Mouse (Mus musculus) kidney, postnatal 25 days (tissue): ENCODE measurements around the gene Afp.

Experiments used
- DNase-seq, 2 experiments: peaks; one replicate each; pipeline ENCODE4 v3.0.0; 2021; ENCODE audit warnings: mixed read lengths in 2 of 2

Gene Afp

DNA sequence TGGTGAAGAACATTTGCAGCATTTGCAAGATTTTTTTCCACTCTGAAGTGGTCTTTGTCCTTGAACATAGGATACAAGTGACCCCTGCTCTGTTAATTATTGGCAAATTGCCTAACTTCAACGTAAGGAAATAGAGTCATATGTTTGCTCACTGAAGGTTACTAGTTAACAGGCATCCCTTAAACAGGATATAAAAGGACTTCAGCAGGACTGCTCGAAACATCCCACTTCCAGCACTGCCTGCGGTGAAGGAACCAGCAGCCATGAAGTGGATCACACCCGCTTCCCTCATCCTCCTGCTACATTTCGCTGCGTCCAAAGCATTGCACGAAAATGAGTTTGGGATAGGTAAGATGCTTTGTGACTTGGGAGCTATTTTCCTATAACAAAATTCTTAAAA lies at the start of gene Afp:
TSS of gene Afp (plus strand) at position 220 of the 400 bp plus-strand sequence.
- DNase-seq, result no peak

DNA sequence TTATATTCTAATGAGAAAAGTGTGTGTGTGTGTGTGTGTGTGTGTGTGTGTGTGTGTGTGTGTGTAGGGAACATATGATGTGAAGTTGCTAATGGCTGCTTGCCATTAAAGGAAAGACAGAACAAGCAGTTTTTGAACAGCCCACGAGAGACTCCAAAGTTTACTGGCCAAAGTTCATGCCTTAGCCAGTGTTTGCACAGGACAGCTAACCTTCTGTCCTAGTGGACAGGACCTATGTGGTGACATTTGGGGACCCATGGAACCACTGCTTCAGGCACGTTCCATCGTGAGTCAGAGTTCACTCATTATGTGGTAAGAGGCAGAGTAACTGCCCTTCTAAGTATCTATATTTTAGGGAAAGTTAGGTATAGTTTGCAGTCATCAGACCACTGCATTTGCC lies 43.0 kb upstream of the Afp start:
- peak; percentile 11 to 34 for DNase-seq

DNA sequence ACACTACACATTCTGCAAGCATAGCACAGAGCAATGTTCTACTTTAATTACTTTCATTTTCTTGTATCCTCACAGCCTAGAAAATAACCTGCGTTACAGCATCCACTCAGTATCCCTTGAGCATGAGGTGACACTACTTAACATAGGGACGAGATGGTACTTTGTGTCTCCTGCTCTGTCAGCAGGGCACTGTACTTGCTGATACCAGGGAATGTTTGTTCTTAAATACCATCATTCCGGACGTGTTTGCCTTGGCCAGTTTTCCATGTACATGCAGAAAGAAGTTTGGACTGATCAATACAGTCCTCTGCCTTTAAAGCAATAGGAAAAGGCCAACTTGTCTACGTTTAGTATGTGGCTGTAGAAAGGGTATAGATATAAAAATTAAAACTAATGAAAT lies 40.6 kb upstream of the Afp start:
- no peak for DNase-seq

DNA sequence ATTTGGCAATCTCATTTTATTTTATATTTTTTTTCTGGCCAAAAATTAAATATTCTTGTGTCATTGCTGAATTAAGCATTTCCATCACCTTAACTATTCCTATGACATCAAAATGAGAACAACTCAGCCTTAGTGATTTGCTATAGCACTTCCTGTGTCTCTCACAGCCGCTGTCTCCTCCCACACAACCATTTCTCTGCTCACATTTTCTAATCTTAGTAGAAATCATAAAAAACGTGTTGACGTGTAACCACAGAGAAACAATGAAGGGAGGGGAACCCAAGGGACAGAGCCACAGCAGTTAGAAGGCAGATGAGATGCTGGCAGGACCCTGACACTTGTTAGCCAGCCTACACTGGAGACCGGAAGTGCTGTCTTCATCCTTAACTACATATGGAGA lies 37.8 kb upstream of the Afp start:
- no peak for DNase-seq

DNA sequence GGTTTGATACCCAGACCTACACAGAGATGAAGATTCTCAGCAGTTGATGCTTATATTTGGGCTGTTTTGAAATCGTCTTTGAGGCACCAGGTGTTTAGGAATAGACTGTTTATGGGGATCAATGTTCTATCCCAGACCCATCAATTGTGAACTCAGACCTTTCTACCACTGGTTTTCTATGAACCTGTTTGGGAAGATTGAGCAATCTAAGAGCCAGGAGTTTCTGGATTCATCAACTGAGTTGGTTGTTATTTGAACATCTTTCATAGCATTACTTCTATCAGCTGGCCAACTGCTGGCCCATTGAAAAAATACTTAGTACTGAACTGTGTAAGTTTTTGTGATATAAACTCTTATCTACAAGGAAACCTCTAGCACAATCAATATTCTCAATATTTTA lies 33.3 kb upstream of the Afp start:
- no peak for DNase-seq

DNA sequence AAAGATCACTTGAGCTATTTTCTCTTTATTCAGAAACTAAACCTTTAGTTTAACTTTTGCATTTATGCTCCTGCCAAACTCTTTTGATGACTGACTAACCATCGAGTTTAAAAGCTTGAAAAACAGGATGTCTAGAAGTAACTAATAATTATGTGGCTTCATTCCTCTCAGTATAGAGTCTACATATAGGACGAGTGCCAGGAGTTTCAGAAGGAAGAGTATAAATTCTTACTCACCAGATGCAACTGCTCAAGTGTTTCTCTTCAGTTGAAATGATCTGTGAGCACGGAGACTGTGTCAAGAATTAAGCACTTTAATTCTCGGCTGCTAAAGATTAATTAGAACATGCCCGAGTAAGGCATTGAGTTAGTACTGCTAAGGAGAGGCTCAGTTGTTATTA lies 31.8 kb upstream of the Afp start:
- DNase-seq, result no peak

DNA sequence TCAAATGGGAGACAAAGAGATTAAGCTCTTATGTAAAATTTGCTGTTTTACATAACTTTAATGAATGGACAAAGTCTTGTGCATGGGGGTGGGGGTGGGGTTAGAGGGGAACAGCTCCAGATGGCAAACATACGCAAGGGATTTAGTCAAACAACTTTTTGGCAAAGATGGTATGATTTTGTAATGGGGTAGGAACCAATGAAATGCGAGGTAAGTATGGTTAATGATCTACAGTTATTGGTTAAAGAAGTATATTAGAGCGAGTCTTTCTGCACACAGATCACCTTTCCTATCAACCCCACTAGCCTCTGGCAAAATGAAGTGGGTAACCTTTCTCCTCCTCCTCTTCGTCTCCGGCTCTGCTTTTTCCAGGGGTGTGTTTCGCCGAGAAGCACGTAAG lies 29.9 kb upstream of the Afp start, which contains the start of gene Alb:
TSS of gene Alb (plus strand) at position 279 of the 400 bp plus-strand sequence.
- no peak for DNase-seq

DNA sequence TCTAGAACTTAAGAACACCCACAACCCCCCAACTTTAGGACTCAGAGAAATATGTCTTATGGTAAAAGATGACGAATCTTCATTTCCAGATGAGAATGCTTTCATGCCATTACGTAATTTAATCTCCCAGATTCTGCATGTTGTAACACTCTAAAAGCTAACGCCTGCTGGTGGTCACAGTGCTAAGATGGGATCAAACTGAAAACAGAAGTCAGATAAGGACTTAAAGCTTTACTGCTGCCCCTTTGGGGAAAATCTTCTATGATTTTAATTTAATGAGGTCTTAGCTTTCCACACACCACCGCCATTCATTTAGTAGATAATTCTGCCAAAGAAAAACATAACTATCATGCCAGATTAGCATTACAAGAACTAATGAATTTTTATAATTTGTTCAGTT lies 23.7 kb upstream of the Afp start:
- no peak for DNase-seq

DNA sequence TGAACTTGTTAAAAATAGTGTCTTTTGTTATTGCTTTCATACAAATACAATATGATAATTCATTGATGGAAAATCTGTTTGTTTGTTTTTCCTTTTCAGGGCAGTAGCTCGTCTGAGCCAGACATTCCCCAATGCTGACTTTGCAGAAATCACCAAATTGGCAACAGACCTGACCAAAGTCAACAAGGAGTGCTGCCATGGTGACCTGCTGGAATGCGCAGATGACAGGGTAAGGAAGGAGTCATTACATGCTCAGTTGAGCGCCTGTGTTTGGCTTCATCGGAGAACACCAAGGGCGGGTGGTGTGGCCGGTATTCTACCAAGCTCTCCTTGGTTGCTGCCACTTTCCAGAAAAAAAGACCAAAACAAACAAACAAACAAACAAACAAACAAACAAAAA lies 23.3 kb upstream of the Afp start:
- DNase-seq, result peak; percentile 68 to 84

DNA sequence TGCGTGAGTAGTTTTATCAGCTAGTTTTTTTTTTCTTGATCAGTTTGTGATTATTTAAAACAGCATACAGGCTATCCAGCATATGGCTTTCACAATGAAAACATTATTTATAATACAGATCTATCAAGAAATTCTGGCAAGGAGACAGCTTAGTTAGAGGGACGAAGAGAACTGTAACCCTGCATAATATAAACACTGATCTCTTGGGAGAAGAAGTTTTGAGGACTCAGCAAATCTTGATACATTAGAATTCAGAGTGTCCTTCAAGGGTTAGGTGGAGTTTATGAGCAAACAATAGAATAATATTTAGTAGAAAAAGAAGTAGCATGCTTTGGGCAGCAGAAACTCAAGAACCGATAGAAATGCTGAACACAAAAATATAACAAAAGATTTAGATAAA lies 19.7 kb upstream of the Afp start:
- DNase-seq, result no peak

DNA sequence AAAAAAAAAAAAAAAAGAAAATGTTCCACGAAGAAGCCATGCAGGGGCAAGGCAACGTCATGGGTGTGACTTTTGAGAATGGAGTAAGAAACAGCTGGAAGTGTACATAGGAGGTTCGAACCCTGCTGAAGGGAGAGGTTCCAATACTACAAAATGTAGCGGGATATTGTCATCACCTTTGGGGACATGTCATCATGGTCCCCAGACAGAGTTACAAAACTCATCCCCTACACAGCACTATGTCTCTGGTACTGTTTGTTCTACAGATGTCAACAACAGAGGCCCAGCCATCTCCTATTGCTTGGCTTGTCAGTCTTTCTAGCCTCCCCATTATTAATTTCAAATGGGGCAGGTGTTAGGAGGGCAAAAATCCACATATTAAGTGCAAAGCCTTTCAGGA lies 16.6 kb upstream of the Afp start:
- DNase-seq, result no peak

DNA sequence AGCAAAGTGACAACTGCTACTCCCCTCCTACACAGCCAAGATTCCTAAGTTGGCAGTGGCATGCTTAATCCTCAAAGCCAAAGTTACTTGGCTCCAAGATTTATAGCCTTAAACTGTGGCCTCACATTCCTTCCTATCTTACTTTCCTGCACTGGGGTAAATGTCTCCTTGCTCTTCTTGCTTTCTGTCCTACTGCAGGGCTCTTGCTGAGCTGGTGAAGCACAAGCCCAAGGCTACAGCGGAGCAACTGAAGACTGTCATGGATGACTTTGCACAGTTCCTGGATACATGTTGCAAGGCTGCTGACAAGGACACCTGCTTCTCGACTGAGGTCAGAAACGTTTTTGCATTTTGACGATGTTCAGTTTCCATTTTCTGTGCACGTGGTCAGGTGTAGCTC lies 16.2 kb upstream of the Afp start:
- DNase-seq, result no peak

DNA sequence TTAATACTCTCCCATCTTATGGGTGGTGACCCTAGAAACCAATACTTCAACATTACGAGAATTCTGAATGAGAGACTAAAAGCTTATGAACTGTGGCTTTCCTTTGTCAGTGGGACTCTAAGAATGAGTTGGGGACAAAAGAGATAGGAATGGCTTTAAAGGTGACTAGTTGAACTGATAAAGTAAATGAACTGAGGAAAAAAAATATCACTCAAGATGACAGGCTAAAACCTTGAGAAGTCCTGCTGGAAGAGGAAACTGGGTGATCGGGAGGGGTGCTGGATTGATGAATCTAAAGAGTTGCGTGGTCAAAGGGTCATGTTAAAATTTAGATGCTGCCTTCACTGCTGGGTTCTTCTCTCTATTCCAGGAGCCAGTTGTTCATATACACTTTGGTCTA lies 13.8 kb upstream of the Afp start:
- DNase-seq, result no peak

DNA sequence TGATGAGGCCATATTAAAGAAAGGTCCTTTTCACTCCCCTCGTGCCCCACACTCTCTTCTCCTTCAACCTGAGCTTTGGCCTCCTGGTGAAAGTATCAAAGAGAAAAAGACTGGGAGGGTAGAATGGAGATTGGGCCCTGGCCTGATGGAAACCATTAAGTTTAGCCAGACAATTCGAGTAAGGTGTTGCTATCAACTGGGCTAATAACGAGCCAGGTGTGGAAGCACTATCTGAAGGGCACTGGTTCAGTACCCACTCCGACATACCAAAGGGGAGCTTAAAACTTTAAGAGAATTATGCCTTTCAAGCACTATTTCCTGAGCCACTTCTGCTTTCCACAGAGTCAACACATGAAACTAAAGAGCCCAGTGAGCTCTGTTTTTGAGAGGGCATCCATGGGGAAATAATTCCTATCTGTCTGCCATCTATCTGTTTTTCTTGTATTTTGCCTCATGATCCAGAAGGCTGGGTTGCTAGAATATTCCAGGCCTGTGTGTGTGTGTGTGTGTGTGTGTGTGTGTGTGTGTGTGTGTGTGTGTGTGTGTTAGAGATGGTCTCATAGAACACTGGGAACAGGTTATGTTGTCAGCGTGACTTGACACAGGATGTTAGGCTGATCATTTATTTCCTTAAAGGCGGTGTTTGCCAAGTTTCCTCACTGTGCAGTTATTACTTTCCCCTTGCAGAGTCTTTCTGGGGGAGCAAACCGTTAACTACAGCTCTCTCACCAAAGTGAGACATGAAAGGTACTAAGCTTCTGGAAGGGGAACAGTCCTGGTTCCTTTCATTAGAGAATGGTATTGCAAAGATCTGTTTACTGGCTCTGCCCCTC lies 13.0 kb upstream of the Afp start:
- no peak for DNase-seq

DNA sequence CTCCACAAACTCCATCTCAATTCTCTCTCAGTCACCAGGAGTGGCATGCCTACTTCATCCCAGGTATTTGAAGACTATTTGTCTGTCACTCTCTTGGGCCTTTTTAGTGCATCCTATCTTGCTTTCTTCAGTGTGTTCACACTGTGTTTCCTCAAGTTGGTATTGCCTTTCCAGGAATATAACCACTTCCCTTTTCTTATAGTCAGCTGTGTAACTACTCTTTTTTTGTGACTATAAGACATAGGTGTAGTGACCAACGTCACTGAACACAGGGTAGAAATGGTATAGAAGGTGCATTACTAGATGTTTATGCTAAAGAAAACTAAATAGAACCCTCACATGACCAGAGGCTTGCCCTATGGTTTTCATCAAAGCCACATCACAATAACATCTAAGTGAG lies 11.7 kb upstream of the Afp start:
- no peak for DNase-seq

DNA sequence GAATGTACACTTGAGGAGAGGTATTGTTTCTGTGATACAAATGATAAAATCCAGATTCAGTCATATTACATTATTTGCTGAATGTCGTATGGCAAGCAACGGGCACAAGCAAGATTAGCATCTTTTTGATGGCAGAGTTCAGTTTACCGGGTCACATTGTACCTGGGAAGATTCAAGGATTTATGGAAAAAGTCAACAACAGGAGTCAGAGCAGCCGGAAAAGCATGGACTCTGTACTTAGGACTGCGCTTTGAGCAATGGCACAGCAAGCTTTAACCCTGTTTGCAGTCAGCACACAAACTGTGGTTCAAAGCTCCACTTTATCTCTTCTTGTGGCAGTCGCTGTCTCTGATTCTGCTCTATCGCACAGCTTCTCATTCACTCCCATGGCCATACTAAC lies 4.9 kb upstream of the Afp start:
- DNase-seq, result no peak

DNA sequence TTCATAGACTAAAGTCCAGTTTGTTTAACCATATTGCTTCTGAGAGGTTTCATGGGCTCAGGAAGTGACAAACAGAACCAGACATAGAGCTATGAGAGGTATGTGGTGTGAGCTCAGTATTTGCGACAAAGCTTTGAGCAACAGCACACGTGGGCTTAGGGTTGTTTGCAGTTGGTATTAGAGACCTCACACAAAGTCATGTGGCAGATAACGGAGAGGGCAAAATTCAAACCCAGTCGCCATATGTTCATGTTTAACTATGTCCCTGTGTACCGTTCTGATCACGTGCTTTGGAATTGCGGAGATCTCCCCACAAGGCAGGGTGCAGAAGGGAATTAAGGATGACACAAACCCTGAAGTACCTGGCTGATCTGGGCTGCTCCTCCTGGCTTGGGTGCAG lies 2.2 kb upstream of the Afp start:
- no peak for DNase-seq

DNA sequence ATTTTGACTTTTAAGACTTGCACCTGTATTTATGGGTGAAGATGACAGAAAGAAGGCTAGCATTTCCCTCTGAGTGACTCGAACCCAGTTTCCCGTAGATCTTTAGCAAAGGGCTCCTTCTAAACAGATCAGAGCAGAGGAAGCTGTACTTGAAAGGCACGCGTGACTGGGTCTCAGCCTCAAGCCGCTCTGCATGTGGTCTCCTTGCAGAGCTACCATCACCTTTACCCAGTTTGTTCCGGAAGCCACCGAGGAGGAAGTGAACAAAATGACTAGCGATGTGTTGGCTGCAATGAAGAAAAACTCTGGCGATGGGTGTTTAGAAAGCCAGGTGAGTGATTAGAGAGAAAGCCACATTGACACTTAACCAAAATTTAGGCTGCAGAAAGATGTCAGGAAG lies 1.9 kb downstream of the Afp start:
- DNase-seq, result peak in 1 of 2 experiments; percentile 46

DNA sequence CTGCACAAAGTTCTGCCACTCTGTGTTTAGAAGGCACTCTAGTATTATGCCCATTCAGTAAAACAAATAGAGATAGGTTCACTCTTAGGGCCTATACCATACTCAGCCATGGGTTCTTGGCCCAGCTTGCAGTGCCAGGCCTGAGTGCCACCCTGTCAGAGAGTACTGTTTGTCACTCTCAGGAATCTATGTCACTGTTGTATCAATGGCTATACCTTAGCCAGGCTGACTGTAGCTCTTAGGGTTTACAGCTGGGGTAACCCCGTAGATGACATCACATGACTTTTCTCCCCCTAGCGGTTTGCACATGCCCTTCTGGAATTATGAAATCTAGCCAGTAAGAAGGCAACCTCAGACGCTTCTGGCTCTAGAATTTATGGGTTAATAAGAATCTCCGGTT lies 3.8 kb downstream of the Afp start:
- no peak for DNase-seq

DNA sequence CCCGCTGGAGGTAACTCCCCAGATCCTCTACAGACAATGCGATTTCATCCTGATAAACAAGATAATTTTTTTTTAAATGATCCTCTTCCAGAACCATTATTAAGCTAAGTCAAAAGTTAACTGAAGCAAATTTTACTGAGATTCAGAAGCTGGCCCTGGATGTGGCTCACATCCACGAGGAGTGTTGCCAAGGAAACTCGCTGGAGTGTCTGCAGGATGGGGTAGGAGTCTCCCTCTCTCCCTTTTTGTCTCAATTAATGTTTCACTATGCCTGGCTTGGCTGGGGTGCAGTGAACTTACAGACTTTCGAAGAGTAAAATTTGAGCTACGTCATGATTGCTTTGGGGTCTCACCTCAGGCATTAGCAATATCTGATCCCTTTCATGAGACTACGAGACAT lies 9.0 kb downstream of the Afp start:
- no peak for DNase-seq

DNA sequence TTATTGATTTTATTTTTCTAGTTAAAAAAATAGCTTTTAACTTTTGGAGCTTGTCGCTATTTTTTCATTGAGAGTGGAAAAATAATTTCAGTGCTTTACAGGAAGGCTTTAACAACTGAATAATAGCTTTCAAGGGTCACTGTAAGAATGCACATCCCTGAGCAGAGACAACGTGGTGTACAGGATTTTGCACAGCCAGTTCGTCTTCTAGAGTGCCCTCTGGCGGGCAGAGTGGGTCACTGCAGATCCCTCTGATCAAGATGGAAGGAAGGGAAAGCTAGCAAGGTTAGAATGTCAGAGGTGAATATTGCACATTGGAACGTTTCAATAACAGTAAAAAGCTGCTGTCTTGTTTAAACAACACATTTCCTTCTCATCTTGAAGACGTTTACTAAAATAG lies 10.2 kb downstream of the Afp start:
- peak; percentile 78 to 83 for DNase-seq

DNA sequence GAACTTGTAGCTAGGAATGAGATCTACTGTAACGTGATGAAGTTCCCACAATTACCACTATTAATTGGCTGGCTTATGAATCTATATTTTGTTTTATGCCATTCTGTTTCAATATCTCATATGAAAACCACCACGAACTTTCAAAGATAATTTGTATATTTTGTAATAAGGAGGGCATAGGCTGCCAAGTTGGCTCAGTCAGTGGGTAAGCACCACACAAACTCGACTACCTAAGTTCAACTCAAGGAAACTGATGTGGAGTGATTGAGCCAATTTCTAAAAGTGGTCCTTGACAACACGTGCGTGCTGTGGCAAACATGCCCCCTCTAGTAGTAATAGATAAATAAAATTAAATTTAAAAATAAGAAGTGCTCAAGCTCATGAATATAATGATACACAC lies 11.2 kb downstream of the Afp start:
- DNase-seq, result no peak

DNA sequence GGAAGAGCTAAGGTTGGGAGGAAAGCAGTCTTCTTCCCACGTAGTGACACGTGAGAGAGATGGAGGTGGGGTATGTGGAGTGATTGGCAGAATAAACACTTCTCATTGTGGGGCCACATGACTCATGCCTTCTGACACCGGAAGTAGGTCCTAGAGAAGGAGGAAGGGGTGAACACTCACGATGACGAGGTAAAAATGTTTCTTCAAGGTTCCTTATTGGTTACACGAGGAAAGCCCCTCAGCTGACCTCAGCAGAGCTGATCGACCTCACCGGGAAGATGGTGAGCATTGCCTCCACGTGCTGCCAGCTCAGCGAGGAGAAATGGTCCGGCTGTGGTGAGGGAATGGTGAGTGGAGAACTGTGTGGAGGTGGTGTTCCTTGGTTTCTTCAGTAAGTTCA lies 14.2 kb downstream of the Afp start:
- no peak for DNase-seq

DNA sequence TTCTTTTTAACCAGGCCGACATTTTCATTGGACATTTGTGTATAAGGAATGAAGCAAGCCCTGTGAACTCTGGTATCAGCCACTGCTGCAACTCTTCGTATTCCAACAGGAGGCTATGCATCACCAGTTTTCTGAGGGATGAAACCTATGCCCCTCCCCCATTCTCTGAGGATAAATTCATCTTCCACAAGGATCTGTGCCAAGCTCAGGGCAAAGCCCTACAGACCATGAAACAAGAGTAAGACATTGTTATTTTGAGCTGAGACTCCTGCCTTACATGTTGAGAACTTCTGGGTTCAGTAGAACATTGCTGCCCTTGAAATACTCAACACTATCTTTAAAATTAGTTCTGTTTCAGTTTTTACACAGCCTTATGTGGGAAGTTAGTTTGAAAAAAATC lies 16.0 kb downstream of the Afp start:
- no peak for DNase-seq

DNA sequence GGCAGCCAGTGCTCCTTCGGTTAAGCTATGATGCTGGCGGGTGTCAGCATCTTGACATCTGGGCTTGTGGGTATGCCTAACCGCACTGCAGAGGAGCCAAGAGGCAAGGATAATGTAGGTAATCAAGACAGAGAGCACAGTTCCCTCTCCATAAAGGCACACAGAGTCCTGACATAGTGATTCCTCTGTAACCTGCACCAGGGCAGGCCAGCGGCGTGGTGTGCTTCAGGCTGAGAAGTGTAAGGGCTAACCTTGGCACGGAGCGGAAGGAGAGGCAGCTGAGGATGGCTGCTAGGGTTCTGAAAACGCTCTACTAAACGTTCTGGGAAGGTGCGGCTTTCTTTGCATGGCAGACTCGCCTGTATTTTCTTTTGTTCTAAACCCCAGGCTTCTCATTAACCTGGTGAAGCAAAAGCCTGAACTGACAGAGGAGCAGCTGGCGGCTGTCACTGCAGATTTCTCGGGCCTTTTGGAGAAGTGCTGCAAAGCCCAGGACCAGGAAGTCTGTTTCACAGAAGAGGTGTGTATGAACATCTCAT lies 16.9 kb downstream of the Afp start:
- DNase-seq, result no peak
